Mouse (Mus musculus) MEL (cell line): ENCODE measurements around the gene U2af1l4.

Experiments used
- CTCF ChIP-seq, 3 experiments: IDR thresholded peaks in 2 of 3; conservative IDR thresholded peaks in 1 of 3; 2 replicates each; pipeline ENCODE4 v1.5.1; 2011 to 2012; ENCODE audit warnings: low read length in 3 of 3, low read depth in 2 of 3, mild to moderate bottlenecking in 2 of 3, improper control_type of control experiment in 1 of 3, inconsistent platforms in 1 of 3, mixed read lengths in 1 of 3, moderate library complexity in 1 of 3; ENCODE audit not compliant: control insufficient read depth in 1 of 3, insufficient read depth in 1 of 3, poor library complexity in 1 of 3, severe bottlenecking in 1 of 3
- ELF1 ChIP-seq: IDR thresholded peaks from 2 replicates; pipeline ENCODE4 v1.6.1; 2014; ENCODE audit warnings: low read depth, mild to moderate bottlenecking, inconsistent platforms, low read length, improper control_type of control experiment, moderate library complexity
- EP300 ChIP-seq, 2 experiments: IDR thresholded peaks; 2 replicates each; pipeline ENCODE4 v1.6.1; 2011; ENCODE audit warnings: improper control_type of control experiment in 2 of 2, low read length in 2 of 2, low read depth in 1 of 2, mild to moderate bottlenecking in 1 of 2
- ETS1 ChIP-seq: IDR thresholded peaks from 2 replicates; pipeline ENCODE4 v1.6.1; 2012; ENCODE audit warnings: low read depth, mild to moderate bottlenecking, inconsistent platforms, low read length, improper control_type of control experiment, moderate library complexity
- MAFK ChIP-seq: IDR thresholded peaks from 2 replicates; pipeline ENCODE4 v1.6.1; 2011; ENCODE audit warnings: low read depth, mild to moderate bottlenecking, low read length, improper control_type of control experiment, borderline replicate concordance
- MAZ ChIP-seq: IDR thresholded peaks from 2 replicates; pipeline ENCODE4 v1.6.1; 2012; ENCODE audit warnings: low read depth, mild to moderate bottlenecking, inconsistent platforms, low read length, improper control_type of control experiment
- POLR2A ChIP-seq, 2 experiments: IDR thresholded peaks; 2 replicates each; pipeline ENCODE4 v1.6.1; 2011 to 2012; ENCODE audit warnings: low read length in 2 of 2, mild to moderate bottlenecking in 2 of 2, control low read depth in 1 of 2, improper control_type of control experiment in 1 of 2, low read depth in 1 of 2, moderate library complexity in 1 of 2; ENCODE audit not compliant: control insufficient read depth in 1 of 2, insufficient read depth in 1 of 2, poor library complexity in 1 of 2
- RCOR1 ChIP-seq: IDR thresholded peaks from 2 replicates; pipeline ENCODE4 v1.6.1; 2012; ENCODE audit warnings: low read depth, mild to moderate bottlenecking, inconsistent platforms, low read length, improper control_type of control experiment
- SIN3A ChIP-seq: IDR thresholded peaks from 2 replicates; pipeline ENCODE4 v1.6.1; 2012; ENCODE audit warnings: low read length, improper control_type of control experiment, inconsistent platforms
- USF1 ChIP-seq: IDR thresholded peaks from 2 replicates; pipeline ENCODE4 v1.6.1; 2014; ENCODE audit warnings: low read depth, mild to moderate bottlenecking, inconsistent platforms, low read length, improper control_type of control experiment, moderate library complexity
- ZNF384 ChIP-seq: IDR thresholded peaks from 2 replicates; pipeline ENCODE4 v1.6.1; 2012; ENCODE audit warnings: low read depth, mild to moderate bottlenecking, inconsistent platforms, low read length, improper control_type of control experiment

DNA sequence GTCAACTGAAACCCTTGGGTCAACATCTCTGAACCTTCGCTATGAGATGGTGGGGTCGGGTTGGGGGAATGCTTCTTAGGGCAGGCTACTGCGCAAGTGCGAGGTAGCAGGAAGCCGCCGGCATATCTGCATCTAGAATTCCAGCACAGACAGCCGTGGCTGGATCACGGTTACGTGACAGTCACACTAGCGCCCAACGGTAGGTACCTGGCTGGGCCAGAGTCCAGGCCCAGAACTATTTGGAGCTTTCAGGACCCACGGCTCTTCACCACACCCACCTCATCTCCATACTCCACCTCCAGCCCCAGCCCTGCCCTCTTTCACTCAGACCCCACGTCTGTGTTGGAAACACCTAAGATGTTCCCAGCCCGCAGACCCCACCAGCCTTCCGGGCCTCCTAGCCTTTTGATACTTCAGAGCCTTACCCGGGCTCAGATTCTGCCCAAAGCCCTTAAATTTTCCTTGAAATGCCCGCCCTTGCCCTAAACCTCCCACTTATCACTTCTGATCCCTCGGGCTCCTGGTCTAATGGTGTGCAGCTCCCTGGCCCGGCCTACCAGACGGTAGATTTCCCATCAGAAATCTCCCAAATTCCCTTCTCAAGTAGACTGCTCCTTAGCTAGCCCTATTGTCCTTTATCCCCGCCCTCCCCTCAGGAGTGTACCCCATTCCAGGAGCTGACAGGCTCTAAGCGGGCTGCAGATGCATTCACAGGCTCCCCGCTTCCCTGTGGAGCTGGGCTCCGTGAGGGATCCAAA, 47.9 kb upstream of the U2af1l4 start:
- TF ChIP-seq POLR2A (IDR thresholded peaks at IDR 0.05; ENCODE audit: control insufficient read depth in 1 of 2, insufficient read depth in 1 of 2, low read depth in 1 of 2, low read length in 2 of 2, poor library complexity in 1 of 2) (no peak), CTCF (IDR thresholded peaks at IDR 0.05 in 2 of 3, conservative IDR thresholded peaks at IDR 0.05 in 1 of 3; ENCODE audit: control insufficient read depth in 1 of 3, insufficient read depth in 1 of 3, low read depth in 2 of 3, low read length in 3 of 3, poor library complexity in 1 of 3, severe bottlenecking in 1 of 3) (no peak), ZNF384 (no peak), MAZ (no peak), RCOR1 (no peak), EP300 (IDR thresholded peaks at IDR 0.05; ENCODE audit: low read depth in 1 of 2, low read length in 2 of 2) (no peak), MAFK (no peak), ETS1 (no peak), SIN3A (no peak), ELF1 (no peak), USF1 (peak; percentile 43; the same call in 1 of the 2 replicates)
